Mouse (Mus musculus) thymus, adult 18-20 months (tissue): ENCODE data around the gene Tmem161a.

Experiments
- DNase-seq, 2 experiments: peaks; one replicate each; pipeline ENCODE4 v3.0.0; 2022; ENCODE audit warnings: mixed read lengths in 2 of 2

Gene Tmem161a

DNA sequence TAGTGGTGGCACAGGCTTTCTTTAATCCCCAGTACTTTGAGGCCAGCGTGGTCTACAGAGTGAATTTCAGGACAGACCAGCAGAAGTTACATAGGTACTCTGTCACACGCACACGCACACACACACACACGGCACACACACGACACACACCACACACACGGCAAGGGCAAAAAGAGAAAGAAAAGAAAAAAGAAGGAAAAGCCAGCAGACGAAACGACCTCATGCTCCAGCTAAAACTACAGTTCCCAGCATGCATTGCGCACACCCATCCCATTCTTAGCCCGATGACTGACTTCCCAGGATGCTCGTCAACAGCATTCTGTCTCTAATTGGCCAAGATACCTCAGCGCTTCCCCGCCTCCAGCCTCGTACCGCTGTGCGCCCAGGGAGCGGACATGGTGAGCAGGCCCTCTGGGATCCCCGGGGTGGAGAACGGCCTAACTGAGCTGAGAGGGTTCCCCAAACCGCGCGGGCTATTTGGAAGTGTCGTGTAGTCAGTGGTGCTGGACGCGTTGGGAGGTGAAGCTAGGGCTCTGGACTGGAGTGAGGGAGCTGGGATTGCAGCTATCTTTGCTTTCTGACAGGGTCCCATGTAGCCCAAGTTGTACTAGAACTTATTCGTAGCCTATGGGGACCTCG, at the start of gene Tmem161a:
Tmem161a (plus strand) TSS at position 314 of the 639 bp plus-strand sequence.
- peak; percentile 82 to 90 for DNase-seq

DNA sequence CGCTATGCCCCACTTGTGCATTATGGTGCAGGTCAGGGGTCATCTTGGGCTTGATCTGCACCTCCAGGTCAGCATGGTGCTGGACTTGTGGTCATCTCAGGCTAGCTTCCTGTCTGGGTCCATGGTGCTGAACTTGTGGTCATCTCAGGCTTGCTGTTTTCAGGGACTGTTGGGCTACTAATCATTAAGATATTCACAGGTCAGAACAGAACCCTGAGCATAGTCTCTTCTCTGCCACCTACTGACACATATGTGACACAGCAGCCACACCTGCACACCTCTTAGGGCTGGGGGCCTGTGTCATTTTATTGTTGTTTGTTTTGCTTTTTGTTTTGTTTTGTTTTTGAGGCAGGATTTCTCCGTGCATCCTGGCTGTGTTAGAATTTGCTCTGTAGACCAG, 49.3 kb upstream of the Tmem161a start:
- no peak for DNase-seq

DNA sequence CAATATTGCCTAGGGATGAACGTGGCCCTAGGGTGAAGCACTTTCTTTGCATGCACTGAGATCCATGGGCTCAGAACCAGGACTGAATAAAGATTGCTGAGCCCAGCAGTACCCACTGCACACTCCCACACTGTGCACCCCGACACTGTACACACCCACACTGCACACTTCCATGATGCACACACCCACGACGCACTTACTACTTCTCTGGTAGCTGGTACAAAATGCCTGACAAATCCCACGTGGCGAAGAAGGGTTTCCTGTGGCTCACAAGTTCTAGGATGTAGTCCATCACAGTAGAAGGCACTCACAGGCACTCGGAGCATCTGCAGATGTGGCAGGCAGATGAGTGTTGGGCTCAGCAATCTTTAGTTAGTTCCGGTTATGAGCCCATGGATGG, 47.2 kb upstream of the Tmem161a start:
- no peak for DNase-seq

DNA sequence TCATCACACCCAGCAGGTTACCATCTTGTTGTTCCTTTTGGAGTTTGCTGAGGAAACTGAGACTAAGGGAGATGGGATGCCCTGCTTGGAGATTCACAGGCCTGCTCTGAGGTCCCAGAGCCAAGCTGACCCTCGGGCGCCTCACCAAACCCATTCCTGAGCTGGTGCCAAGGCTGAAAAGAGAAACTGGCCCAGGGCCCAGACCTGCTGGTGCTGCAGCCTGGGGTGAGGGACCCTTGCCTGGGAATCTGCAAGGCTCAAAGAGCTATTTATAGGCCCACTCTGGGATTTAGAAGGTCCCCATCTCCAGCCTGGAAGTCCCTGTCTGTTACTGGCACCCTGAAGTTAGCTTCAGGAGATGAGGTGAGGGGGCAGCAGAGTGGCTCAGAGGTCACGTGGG, 43.7 kb upstream of the Tmem161a start:
- DNase-seq: no peak

DNA sequence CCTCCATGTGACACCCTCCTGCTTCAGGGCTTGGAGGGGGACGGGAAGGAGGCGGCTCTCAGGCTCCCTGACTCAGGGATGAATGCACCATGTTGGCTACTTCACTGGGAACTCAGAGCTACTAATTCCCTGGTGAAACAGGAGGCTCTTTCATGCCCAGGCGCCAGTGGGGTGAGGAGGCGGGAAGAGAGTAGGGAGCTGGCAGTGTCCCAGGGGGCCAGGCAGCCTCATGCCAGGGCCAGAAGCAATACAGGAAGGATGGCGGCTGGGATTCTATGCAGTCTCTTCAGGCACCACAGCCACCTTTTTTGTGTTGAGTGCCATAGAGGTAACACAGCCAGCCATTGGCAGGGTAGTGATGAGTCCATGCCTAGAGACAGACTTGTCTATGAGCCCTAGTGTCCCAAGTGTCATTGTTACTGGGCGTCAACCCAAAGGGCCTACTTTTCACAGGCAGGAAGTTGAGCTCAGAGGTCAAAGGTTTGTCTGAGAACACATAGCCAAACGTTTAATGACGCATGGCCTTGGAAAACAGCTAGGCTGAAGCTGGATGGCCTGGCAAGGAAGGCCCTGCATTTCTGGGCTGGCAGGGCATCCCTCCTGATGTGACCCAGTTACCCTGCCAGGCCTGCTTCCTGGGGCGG, 42.7 kb upstream of the Tmem161a start:
- DNase-seq: no peak

DNA sequence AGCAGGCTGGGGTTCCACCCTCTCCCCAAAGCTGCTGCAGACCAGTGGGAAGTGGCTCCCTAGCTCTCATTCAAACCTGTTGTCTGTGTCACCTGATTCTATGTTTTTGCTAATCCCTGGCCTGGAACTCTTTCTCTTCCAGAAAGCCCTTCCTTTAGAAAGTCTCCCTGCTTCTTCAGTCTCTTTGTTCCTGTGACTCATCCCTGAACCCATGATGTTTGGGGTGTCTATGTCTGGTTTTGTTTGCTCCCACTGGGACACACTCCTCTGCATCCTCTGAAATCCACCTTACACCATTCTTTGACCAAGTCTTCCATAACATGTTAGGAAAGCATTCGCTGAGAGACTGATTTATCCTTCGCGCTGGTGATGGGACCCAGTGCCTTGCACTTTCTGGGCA, 42.1 kb upstream of the Tmem161a start:
- no peak for DNase-seq

DNA sequence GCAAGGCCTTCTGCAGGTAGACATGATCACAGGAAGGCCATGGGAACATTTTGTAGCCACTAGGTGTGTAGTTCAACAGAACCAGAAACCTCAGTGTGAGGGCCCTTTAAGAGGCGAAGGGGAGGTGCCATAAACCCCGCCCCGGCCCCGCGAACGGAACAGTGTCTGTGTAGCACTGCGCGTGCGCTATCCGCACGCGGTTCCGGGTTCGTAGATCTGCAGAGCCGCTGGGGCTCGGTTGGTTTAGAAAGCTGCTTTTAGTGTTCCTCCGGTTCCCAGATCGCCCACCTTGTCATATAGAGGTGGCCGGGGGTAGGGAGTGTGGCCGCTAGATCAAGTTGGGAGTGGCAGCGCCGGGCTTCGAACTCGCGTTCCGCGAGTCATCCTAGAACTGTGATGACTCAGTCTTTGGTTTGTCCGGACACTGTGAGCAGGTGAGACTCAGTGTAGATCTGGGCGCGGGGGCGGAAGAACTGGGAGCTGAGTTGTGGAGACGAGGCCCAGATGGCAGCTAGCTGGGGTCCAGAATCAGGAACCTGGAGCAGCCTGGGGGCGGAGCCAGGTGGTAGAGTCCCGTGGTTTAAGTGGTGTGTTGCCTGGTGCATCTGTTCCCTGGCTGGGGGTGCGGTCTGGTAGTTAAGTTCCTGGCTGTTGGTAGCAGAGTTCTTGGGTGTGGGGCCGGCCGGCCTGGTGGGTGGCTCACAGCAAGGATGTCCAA, 40.8 kb upstream of the Tmem161a start, which contains the start of gene Nr2c2ap:
Nr2c2ap (plus strand) TSS at position 168 of the 718 bp plus-strand sequence.
- peak; percentile 61 to 74 for DNase-seq

DNA sequence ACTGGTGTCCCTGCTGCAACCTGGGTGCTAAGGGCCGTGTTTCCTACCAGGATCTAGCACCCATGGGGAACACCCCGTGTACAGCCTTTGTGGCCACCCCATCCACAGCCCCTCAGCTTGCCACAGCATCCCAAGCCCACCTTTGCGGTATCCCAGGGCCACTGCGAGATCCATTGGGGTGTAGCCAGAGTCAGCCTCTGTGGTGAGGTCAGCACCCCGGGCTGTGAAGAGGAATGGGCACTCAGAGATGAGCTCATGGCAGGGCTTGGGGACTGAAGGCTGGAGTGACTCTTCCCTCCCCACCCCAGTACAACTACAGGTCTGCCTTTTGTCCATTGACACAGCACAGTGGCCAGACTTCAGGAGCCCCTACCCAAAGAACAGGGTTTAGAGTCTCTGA, 38.1 kb upstream of the Tmem161a start:
- no peak for DNase-seq

DNA sequence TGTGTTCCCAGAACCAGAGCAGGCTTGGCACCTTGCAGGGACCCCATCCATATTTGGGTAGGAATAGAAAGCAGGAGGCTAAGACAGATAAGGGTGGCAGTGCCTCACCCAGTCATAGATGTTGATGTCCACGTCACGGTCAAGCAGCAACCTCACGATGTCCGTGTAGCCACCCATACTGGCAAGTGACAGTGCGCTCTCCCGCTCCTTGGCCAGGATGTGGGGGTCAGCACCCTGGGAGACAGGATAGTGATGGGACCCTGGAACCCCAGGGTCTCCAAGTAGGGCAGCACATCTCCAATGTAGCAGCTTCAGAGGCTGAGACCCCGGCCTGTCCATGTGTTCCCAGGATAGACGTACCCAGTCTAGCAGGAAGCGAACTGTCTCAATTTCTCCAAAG, 37.2 kb upstream of the Tmem161a start:
- no peak for DNase-seq

DNA sequence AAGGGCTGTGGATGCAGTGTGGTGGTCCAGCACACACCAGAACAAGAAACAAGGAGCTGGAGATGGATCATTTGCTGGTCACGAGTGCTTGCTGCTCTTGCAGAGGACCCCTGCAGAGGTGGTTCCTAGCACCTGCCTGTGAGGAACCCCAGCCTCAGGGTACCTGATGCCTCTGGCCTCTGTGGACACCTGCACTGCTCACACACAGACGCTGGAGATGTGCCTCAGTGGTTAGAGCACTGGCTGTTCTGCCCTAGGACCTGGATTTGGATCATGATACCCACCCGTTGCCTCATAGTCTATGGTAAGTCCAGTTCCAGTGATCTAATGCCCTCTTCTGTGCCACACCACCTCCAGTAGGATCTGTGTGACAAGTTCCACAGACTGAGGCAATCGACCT, 35.6 kb upstream of the Tmem161a start:
- DNase-seq: no peak

DNA sequence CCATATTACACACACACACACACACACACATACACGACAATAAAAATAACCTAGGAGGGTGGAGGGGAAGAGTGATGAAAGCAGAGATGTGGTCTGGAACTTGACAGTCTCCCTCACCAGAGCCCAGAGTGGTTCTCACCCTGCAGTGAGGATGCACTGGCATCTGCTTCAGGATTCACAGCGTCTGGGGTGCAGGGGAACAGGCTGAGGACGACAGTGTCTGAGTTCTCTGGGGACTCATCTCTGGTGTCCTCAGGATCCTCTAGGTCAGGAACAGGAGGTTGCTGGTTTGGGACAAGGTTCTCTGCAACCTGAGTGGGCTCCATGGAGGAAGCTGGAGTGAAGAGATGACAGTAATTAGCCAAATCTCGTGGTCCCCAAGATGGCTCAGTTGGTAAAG, 34.3 kb upstream of the Tmem161a start:
- no peak for DNase-seq

DNA sequence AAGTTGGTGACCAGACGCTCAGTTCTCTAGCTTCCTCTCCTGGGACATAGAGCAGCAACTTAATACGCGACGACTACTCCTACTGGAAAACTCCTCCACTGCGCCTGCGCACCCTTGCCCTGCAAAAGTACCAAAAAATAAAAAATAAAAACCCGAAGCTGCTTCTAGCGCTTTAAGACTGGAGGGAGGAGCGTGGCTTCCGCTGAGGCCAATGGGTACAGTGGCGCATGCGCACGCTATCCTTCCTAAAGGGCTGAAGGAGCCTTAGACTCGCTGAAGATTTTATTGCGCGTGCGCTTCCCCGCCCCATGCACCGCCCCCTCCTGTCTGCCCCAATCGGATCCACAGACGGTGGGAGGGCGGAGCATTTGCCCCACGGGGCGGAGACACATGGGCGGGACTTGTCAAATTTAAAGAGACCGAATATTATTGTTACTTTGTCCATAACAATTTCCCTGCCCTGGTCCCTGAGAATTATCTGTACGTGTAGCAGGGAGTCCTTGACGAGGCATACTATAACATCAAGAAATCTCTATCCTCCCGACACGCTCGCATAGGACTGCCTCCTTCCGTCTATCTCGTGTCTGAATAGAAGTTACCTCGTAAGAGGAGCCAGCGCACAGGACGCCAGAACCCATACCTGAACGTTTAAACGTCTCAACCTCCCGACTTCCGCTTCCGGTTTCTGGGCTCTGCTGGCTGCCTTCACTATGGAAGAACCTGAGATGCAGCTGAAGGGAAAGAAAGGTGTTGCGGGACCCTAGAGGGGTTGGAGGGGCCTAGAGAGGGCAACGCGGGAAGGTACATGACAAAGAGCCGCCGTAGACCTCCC, 32.9 kb upstream of the Tmem161a start, which contains the start of the genes Rfxank, Borcs8 and Mef2b:
Rfxank (minus strand) TSS at position 129 of the 832 bp plus-strand sequence.
Borcs8 (plus strand) TSS at position 474 of the 832 bp plus-strand sequence.
Mef2b (plus strand) TSS at position 686 of the 832 bp plus-strand sequence.
- peak; percentile 99 for DNase-seq

DNA sequence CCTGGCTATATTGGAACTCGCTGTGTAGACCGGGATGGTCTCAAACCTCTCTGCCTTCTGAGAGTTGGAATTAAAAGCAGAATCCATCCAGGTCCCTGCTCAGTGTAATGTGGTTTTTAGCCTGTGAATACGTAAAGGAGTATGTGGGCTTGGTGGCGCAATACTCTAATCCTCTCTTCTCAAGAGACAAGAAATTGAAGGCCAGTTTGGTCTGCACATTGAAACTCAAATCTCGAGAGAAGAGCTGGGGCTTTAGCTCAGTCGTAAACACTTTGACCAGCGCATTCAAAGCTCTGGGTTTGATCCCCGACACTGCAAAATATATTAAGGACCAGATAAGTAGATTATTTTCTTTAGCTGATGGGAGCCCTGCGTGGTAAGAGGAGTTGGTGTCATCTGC, 32.2 kb upstream of the Tmem161a start:
- no peak for DNase-seq

DNA sequence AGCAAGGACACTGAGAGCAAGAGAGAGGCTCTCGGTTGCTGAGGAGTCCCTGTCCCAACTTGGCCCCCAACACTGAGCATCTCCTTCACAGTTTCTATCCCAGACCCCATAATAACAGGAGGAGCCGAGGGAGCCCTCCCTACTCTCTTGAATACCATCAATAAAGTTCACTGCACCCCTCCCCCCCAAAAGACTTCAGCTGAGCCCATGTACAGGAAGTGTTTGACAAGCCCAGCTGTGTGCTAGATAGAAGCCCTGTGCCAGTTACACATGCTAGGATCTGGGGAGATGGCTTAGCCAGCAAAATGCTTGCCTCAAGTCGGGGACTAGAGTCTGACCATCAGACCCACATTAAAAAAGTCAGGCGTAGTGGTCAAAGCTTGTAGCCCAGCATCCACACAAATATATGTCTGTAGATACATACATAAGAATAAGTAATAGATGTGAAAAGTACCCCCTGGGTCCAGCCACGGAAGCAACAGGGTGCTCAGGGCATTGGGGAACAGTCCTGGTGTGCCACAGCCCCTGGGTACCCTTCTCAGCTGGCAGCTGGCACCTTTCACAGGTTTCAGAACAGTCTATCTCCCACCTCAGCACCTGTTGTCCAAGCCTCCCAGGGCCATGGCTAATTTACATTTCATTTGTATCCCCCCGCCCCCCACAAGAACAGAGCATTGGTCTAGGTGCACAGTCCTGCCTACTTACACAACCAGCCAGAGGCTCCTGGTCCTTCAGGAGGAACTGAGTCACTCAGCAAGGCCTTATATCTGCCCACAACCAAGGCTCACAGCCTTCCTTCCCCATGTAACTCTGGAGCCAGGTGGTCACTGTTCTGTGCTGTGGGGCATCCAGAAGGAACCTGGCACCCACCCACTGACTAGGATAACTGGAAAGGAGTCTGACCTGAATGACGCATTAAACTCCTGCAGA, 24.2 kb upstream of the Tmem161a start:
- DNase-seq: no peak

DNA sequence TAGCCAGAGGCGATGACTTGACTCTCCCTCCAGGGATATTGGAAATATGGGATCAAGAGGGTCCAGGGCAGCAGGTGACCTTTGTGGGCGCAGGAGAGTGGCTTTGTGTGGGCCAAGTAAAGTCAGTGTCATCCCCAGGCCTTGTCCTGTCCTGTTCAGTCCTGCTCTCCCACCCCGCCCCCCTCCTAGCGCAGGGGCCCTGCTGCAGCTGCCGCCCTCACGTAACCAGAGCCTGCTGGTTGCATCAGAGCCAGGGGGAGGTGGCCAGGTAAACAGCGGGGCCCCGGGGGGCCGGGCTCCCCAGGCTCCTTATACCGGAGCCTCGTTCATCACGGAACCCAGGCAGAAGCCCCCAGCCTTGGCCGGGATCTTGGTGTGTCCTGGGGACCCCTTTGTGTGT, 22.0 kb upstream of the Tmem161a start:
- DNase-seq: no peak

DNA sequence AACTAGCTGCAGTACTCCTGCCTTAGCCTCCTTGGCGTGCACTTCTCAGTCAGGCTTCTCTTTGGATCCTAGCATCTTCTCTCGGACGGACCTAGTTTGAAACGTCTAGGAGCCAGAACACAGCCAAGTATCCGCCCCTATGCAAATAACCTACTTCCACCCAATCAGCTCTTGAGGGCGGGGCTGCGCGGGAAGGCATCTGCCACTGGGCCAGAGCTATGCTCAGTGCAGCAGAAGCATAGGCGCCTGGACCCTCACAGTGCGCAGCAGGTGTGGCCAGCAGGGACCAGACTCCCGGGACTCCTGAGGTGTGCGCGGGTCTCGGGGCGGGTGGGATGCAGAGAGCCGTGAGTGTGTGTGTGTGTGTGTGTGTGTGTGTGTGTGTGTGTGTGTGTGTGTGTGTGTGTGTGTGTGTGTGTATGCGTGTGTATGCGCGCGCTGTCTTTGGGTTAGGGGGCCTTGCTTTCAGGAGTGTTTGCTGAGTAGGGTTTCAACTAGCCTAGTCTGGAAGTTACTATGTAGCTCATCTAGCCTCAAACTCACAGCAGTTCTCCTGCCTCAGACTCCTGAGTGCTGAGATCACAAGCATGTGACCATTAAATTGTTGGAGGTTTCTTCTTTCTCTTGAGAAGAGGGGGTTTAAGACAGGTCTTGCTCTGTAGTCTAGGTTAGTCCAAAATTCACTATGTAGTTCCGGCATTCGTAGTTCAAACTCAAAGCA, 19.5 kb upstream of the Tmem161a start:
- DNase-seq: peak; percentile 69 to 75

DNA sequence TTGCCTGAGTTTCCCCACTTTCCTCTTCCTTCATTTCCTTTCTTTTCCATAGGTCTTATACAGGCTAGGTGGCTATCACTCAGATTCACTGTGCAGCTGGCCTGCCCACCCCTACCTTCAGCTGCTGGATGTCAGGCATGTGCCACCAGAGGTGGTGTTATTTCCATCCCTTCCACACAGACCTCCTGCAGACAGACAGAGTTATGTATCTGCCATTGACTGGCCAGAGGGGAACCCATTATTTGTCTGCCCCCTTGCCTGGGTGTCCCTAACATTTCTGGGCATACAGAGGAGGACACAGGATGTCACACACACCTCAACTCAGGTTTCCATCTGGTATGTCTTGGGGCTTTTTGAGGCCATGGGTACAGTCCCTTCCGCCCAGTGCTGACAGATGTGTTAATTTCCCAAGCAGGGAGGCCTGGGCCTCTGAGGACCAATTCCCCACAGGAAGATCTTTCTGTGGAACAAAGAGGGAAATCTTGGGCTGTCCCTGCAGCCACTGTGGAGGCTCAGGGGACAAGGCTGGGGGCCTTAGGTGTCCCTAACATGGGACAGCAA, 14.8 kb upstream of the Tmem161a start:
- no peak for DNase-seq

DNA sequence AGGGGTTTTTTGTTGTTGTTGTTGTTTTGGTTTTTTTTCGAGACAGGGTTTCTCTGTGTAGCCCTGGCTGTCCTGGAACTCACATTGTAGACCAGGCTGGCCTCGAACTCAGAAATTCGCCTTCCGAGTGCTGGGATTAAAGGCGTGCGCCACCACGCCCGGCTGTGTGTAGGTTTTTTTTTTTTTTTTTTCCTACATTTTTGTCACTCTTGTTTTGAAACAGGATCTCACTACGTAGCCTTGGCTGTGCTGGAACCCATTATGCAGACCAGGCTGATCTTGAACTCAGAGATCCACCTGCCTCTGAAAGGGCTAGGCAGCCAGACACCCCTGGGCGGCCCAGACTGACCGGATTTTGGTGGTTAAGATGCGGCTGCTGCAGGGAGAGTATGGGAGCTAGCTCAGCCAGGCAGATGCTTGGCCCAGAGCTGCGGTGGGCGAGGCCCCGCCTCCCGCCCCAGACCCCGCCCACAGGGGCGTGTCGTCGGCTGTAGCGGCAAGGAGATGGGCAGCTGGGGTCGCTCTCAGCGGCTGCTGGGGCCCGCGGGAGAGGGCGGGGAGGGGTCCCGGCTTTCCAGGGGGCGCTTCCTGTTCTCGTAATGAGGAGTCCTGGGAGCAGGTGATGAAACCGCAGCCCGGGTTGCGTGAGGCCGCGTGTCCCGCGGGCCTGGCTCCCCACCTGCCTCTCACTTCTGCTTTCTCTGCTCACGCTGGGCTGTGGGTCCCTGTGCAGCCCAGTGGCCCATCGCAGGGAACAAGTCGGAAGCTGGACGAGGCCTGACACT, 13.9 kb upstream of the Tmem161a start:
- peak; percentile 72 to 77 for DNase-seq

DNA sequence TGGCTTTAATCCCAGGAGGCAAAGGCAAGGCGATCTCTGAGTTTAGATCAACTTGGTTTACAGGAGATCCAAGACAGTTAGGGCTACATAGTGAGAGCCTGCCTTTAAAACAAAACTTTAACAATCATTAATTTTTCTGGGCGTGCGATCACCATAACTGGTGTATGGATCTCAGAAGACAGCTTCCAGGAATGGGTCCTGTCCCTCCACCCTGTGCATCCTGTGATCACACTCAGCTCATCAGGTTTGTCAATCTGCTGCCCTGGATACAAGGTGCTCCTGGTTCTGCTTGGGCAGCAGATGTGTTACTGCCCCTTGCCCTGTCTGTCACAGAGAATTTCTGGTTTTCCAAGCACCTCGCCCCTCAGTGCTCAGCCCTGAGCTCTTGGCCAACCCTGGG, 12.9 kb upstream of the Tmem161a start:
- no peak for DNase-seq

DNA sequence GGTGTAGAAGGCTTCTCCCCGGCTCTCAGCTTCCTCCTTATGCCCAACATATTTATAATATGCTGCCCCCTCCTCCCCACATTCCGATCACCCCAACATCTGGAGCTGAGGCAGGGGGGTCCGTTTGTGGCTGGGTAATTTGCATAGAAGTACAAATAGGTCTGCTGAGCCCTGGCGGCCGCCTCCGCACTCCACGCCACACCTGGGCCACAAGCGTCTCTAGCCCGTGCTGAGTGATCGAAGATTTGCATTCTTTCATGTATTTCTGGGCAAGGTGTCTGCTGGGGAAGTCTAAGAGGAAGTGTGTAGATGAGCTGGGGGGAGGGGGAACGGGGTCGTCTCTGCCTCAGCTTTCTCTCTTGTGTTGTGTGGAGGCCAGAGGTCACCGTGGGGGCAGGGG, 12.1 kb upstream of the Tmem161a start:
- DNase-seq: peak in 1 of 2 experiments; percentile 47
